Mouse (Mus musculus) erythroblast, embryonic 14.5 days (primary cell): Measurements from ENCODE around the gene Cyb5d2. TPM values are rescaled to one million over a fixed set of nuclear protein-coding genes. Genes with fewer than 3 reads are reported as not detected.

ENCODE experiments used
- H3K27me3 ChIP-seq: 2 replicates; pipeline ENCODE4 v1.6.1; 2012; ENCODE audit warnings: inconsistent platforms; ENCODE audit not compliant: control insufficient read depth
- H3K36me3 ChIP-seq: 2 replicates; pipeline ENCODE4 v1.6.1; 2012; ENCODE audit warnings: mild to moderate bottlenecking, inconsistent platforms; ENCODE audit not compliant: control insufficient read depth
- H3K4me1 ChIP-seq: 2 replicates; pipeline ENCODE4 v1.6.1; 2012; ENCODE audit warnings: inconsistent platforms; ENCODE audit not compliant: control insufficient read depth
- H3K4me3 ChIP-seq: replicated peaks from 2 replicates; pipeline ENCODE3; 2012; ENCODE audit warnings: moderate library complexity, mild to moderate bottlenecking, inconsistent platforms
- H3K9me3 ChIP-seq: 2 replicates; pipeline ENCODE4 v1.6.1; 2012; ENCODE audit warnings: low read length, inconsistent platforms, mixed read lengths; ENCODE audit not compliant: control insufficient read depth
- GATA1 ChIP-seq: IDR thresholded peaks from 2 replicates; pipeline ENCODE4 v1.6.1; 2012; ENCODE audit warnings: low read length, inconsistent platforms, mixed read lengths
- TAL1 ChIP-seq: IDR thresholded peaks from 3 replicates; pipeline ENCODE4 v1.6.1; 2012; ENCODE audit warnings: low read length, inconsistent platforms, mixed read lengths
- polyA plus RNA-seq: library from polyadenylated mRNA; stranded (reverse); fragments of >175 nt; gene quantifications from 2 replicates; pipeline ENCODE4 v1.2.3, GENCODE M21; 2012

The Cyb5d2 gene
- polyA plus RNA-seq, 1 experiment = 0.11 TPM

DNA sequence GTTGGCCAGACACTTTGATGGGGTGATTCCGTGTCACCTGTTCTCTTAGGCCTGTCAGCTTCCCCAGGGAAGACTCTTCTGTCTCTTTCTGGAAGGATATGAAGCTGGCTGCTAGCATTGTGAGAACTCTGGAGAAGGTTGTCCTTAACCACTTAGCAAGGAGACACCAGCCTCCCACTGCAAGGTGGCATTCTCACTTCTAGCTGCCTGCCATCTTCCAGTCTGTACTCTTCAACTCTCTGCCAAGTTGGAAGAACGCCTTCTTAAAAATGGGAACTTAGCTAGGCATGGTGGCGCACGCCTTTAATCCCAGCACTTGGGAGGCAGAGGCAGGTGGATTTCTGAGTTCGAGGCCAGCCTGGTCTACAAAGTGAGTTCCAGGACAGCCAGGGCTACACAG is 17.7 kb upstream of the Cyb5d2 start:
- H3K9me3 ChIP-seq = no peaks in the 10 kb centered on the region
- TF ChIP-seq GATA1 (no peak), TAL1 (no peak)
- H3K4me3 ChIP-seq = no peak overlapping the region
- no peaks in the 10 kb centered on the region for H3K27me3 ChIP-seq
- no peaks in the 10 kb centered on the region for H3K4me1 ChIP-seq
- peaks cover 7% of the 10 kb centered on the region for H3K36me3 ChIP-seq

DNA sequence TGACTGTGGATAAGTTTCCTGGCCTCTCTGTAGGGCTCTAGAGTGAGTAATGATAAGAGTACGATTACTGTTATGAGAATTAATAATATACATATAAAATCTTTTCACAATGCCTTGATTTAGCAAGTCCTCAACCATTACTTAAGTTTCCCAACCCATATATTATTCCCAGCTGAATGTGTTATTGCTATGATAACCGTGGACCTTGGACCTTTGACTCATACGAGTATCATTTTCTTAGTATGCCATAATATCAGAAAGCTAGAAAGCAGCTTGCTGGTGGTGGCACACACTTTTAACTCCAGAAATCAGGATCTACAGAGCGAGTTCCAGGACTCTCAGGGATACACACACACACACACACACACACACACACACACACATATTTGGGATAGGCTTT is 12.1 kb upstream of the Cyb5d2 start:
- Histone ChIP-seq H3K36me3 (peaks cover 4% of the 10 kb centered on the region), H3K4me3 (no peak overlapping the region), H3K4me1 (peaks cover 6% of the 10 kb centered on the region), H3K27me3 (no peaks in the 10 kb centered on the region), H3K9me3 (no peaks in the 10 kb centered on the region)
- no peak for TF ChIP-seq GATA1
- TF ChIP-seq TAL1 = no peak

DNA sequence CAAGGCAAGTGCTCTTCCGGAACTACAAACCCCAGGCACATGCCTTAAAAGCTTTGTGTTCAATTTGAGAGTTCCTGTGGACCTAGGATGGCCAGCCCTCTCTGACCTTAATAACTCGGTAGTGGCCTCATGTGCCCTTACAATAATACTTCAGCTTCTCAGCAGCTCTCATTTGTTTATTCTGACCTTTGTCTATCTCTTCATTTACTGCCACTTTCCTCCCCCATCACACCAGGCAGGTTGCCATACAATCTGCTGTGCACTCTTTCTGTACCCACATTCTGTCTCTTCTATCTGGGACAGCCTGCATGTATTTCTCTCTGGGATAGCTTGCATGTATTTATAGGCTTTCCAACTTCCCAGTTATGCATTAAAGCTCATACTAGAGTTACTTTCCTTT is 10.6 kb upstream of the Cyb5d2 start:
- Histone ChIP-seq H3K4me3 (no peak overlapping the region), H3K4me1 (peaks cover 6% of the 10 kb centered on the region), H3K9me3 (no peaks in the 10 kb centered on the region), H3K27me3 (no peaks in the 10 kb centered on the region), H3K36me3 (peaks cover 8% of the 10 kb centered on the region)
- TF ChIP-seq TAL1 (no peak), GATA1 (no peak)

DNA sequence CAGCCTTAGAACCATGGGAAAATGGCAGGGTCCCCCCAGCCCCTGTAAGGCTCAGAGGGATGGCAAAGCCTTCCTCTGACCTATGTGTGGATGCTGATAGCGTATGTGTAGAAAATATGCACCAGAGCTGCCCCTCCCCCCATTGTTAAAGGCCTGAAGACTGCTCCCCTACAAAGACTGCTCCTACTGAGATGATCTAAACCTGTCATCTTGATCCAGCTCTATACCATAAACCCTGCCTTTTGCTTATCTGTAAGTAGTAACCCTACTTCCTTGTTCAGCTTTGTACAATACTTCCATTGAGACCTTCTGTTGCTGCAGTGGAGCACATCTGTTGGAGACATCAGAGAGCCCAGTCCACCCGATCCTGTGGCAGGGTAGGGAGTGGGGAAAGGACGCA is 9.3 kb upstream of the Cyb5d2 start:
- H3K27me3 ChIP-seq = no peaks in the 10 kb centered on the region
- TF ChIP-seq GATA1 (no peak), TAL1 (no peak)
- peaks cover 13% of the 10 kb centered on the region for H3K4me1 ChIP-seq
- H3K9me3 ChIP-seq = no peaks in the 10 kb centered on the region
- peaks cover 11% of the 10 kb centered on the region for H3K36me3 ChIP-seq
- H3K4me3 ChIP-seq = no peak overlapping the region

DNA sequence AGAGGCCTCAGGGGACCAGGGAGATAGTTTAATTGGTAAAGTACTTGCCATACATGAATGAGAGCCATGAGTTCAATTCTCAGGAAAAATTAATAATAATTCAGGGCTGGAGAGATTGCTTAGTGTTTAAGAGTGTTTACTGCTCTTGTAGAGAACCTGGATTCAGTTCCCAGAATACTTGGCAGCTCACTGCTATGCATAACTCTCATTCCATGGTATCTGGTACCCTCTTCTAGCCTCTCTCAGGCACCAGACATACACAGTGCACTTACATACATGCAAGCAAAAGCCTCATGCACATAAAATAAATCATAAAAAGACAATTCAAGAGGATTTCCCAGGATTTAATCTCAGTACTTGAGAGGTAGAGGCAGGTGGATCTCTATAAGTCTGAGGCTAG is 8.6 kb upstream of the Cyb5d2 start:
- H3K4me1 ChIP-seq = peaks cover 16% of the 10 kb centered on the region
- TF ChIP-seq GATA1 (no peak), TAL1 (no peak)
- peaks cover 15% of the 10 kb centered on the region for H3K36me3 ChIP-seq

DNA sequence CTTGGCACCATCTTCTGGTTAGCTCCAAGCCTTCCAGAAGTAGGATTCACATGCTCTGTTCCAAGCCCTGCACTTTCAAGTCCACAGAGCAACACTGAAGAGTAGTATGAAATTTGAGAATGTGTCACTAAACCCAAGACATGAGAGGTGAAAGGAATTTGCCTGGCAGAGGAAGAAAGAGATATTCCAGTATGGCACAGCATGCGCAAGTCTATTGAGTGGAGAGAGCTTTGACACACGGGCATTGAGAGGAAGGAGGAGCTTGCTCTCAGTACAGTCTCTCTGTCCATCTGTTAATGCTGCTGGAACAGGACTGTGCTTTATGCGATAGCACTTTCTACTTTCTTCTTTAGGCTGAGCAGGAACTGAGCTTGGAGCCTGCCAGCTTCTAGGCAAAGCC is 7.1 kb upstream of the Cyb5d2 start:
- H3K36me3 ChIP-seq = peaks cover 22% of the 10 kb centered on the region
- no peaks in the 10 kb centered on the region for H3K27me3 ChIP-seq
- peaks cover 25% of the 10 kb centered on the region for H3K4me1 ChIP-seq
- H3K4me3 ChIP-seq = no peak overlapping the region
- TF ChIP-seq TAL1 = no peak
- TF ChIP-seq GATA1 = no peak
- no peaks in the 10 kb centered on the region for H3K9me3 ChIP-seq

More for the DNA sequence above, 8.6 kb upstream of the Cyb5d2 start:
- Histone ChIP-seq H3K9me3 (no peaks in the 10 kb centered on the region), H3K27me3 (no peaks in the 10 kb centered on the region), H3K4me3 (no peak overlapping the region)

DNA sequence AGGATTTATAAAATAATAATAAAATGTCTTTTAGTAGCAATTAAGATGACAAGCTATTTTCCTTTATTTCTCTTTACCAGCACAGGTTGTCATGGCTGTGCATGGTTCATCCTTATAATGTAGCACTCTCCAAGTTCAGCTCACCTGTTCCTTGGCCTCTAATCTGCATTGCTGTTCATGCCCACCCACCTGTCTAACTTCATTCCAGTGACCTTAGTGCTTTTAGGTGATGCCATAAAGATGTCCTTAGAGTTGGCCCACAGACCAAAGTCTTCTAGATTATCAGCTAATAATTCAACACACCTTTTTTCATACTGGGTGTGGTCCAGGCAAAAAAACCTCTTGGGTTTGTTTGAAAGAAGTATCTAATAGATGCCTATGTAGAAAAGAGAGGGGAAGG is 5.2 kb upstream of the Cyb5d2 start:
- Histone ChIP-seq H3K36me3 (peaks cover 22% of the 10 kb centered on the region), H3K4me1 (peaks cover 39% of the 10 kb centered on the region), H3K27me3 (no peaks in the 10 kb centered on the region), H3K9me3 (no peaks in the 10 kb centered on the region), H3K4me3 (no peak overlapping the region)
- TF ChIP-seq GATA1 = no peak
- TF ChIP-seq TAL1 = no peak

DNA sequence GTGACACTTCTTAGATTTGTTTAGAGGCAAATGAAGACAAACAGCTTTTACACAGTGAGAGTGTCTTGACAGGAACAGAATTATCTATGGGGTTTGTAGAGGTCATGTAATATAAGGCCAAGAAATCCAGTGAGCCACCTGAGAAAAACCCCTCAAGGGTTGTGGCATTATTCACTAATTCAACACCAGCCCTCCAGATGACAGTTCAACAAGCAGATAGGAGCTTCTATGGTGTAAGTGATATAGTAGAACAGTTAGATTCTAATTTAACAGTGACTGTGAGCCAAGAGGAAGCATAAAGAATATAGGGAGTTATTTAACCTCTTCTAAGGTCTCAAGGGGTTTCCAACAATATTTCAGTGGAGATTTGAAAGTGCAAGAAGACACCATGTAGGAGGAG is 2.2 kb upstream of the Cyb5d2 start:
- Histone ChIP-seq H3K9me3 (no peaks in the 10 kb centered on the region), H3K4me1 (peaks cover 49% of the 10 kb centered on the region), H3K4me3 (no peak overlapping the region), H3K27me3 (no peaks in the 10 kb centered on the region), H3K36me3 (peaks cover 19% of the 10 kb centered on the region)
- TF ChIP-seq TAL1 = no peak
- TF ChIP-seq GATA1 = no peak

DNA sequence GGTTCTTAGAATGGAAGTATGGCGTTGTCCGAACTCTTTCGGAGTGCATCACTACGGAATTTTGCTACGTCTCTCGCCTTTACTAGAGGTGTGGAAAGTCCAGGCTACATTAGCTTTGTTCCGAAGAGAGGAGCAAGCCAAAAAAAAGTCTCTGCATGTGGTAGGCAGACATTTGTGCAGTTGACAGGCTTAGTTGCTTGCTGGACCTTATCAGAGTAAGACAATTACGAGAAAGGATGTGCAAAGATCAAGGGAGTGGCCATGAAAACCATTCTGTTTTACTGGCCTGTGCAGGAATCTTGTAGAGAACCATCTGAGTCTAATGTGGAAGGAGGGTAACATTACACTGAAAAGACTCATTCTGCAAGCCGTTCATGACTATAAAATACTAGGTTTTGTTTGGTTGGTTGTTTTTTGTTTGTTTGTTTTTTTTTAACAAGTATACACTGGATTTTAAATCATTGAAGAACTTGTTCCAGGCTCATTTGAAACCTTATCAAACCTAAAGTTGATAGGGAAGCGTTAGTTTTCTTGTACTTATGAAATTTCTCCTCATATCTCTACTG is 914 bp upstream of the Cyb5d2 start:
- H3K9me3 ChIP-seq = no peaks in the 10 kb centered on the region
- peak overlapping the region; percentile 81 for H3K4me3 ChIP-seq
- TF ChIP-seq GATA1 = no peak
- no peak for TF ChIP-seq TAL1
- H3K4me1 ChIP-seq = peaks cover 51% of the 10 kb centered on the region
- peaks cover 14% of the 10 kb centered on the region for H3K36me3 ChIP-seq
- no peaks in the 10 kb centered on the region for H3K27me3 ChIP-seq

DNA sequence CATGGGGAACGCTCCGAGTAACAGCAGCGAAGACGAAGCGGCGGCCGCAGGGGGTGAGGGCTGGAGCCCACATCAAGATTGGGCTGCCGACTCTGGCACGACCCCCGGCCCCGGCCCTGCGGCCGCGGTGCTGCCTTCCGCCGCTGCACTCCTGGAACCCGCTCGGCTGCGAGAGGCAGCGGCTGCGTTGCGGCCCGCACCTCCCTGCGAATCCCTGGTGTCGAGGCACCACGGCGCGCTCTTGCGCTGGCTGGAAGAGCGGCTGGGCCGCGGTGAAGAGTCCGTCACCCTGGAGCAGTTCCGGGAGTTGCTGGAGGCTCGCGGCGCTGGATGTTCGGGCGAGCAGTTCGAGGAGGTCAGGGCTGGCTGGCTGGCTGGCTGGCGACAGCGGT is 350 bp upstream of the Cyb5d2 start:
- H3K4me1 ChIP-seq = peaks cover 49% of the 10 kb centered on the region
- TF ChIP-seq TAL1 = no peak
- TF ChIP-seq GATA1 = no peak
- H3K4me3 ChIP-seq = peak overlapping the region; percentile 81
- peaks cover 14% of the 10 kb centered on the region for H3K36me3 ChIP-seq
- no peaks in the 10 kb centered on the region for H3K27me3 ChIP-seq
- H3K9me3 ChIP-seq = no peaks in the 10 kb centered on the region
